Mouse (Mus musculus) neural tube, embryonic 14.5 days (tissue): ENCODE measurements around the gene Smg6. TPM values are rescaled to one million over a fixed set of nuclear protein-coding genes. Genes with fewer than 3 reads are reported as not detected.

Experiments used
- ATAC-seq: fragments of 200-750 bp; cut with Nextera tagmentation; 2 replicates; pipeline ENCODE4 v1.8.0; 2017; ENCODE audit warnings: low read depth, mild to moderate bottlenecking, moderate TSS enrichment, moderate library complexity
- H3K27ac ChIP-seq: fragments of 300-500 bp; sonication (generic); 2 replicates; pipeline ENCODE4 v1.5.1; 2014; ENCODE audit warnings: low read depth, mild to moderate bottlenecking, control low read depth, low read length, moderate library complexity, mixed read lengths
- H3K27me3 ChIP-seq: fragments of 300-500 bp; sonication (generic); 2 replicates; pipeline ENCODE4 v1.6.1; 2014; ENCODE audit warnings: low read length; ENCODE audit not compliant: control insufficient read depth, insufficient read depth
- H3K36me3 ChIP-seq: fragments of 300-500 bp; sonication (generic); 2 replicates; pipeline ENCODE4 v1.6.1; 2014; ENCODE audit warnings: low read length, mixed read lengths; ENCODE audit not compliant: control insufficient read depth, insufficient read depth
- H3K4me1 ChIP-seq: fragments of 300-500 bp; sonication (generic); 2 replicates; pipeline ENCODE4 v1.6.1; 2014; ENCODE audit warnings: low read length; ENCODE audit not compliant: control insufficient read depth, insufficient read depth
- H3K4me2 ChIP-seq: fragments of 300-500 bp; sonication (generic); 2 replicates; pipeline ENCODE4 v1.6.1; 2014; ENCODE audit warnings: mild to moderate bottlenecking, low read depth, low read length, control low read depth
- H3K4me3 ChIP-seq: fragments of 300-500 bp; sonication (generic); 2 replicates; pipeline ENCODE4 v1.5.1; 2014; ENCODE audit warnings: low read depth, low read length, control low read depth, mixed read lengths
- H3K9ac ChIP-seq: fragments of 300-500 bp; sonication (generic); replicated peaks from 2 replicates; pipeline ENCODE4 v1.6.1; 2014; ENCODE audit warnings: low read depth, mild to moderate bottlenecking, control low read depth, low read length, mixed read lengths
- H3K9me3 ChIP-seq: fragments of 300-500 bp; sonication (generic); 2 replicates; pipeline ENCODE4 v1.6.1; 2016; ENCODE audit warnings: low read length; ENCODE audit not compliant: control insufficient read depth
- WGBS: fragments of 180-500 bp; shearing (Covaris S2); extraction: QIAGEN DNeasy Blood & Tissue Kit; methylation state at CpG from one replicate; pipeline ENCODE4 v1.1.7; 2014; 5-methylcytosine and 5-hydroxymethylcytosine counted together
- polyA plus RNA-seq: library from polyadenylated mRNA; unstranded; fragments of >200 nt; fragmentation: Nextera tagmentation; extraction: Ambion mirVana; gene quantifications from 2 replicates; pipeline ENCODE4 v1.2.1, GENCODE M21; 2014

The Smg6 gene
- polyA plus RNA-seq, 1 experiment from 2014 or later = 13.7 TPM

DNA sequence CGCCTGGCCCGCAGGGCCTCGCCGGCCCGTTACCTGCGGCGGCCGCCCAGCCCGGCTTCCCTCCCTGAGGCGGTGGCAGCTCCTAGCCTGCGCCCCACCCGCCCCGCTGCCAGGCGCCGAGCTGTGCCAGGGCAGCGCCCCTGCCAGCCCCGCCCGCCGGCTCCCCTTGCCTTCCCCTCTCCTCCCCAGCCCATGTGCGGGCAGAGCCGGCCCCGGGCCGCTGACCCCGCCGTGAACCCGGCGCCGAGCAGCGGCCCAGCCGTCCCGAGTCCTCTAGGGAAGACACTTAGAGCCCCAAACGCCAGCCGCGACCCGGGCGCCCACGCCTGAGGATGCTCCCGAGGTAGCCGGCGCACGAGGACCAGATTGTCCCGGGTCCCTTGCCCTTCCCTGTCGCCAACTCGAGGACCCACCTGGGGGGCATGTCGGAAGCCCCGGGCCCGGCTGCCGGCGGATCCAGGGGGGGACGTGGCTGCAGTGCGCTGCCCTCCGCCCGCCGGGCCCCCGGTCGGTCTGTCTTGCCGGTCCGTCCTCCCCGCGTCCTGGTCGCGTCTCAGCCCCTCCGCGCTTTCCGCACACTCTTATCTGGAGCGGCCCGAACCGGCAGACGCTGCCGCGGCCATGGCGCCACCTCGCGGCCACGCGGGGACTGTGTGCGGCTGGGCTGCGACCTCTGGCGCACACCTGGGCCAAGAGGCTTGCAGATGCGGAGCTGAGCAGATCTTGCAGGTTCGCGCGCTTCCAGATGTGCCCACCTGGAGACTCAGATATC, 243.2 kb downstream of the Smg6 start:
- ATAC-seq = peak; percentile 29; the same call in 1 of the 2 replicates
- 0 out of 2 replicates have a peak overlapping the region, but pooled peaks have one; percentile 5 for H3K27ac ChIP-seq
- peaks cover 48% of the 10 kb centered on the region for H3K27me3 ChIP-seq
- H3K4me1 ChIP-seq = peaks cover 37% of the 10 kb centered on the region
- H3K9ac ChIP-seq = peak overlapping the region; percentile 52
- no peaks in the 10 kb centered on the region for H3K36me3 ChIP-seq
- H3K4me3 ChIP-seq = peak overlapping the region; percentile 45
- WGBS = under 1% methylated on average over 66 of the region's 83 CpGs
- no peaks in the 10 kb centered on the region for H3K9me3 ChIP-seq
- H3K4me2 ChIP-seq = peak overlapping the region; percentile 87

GRCm38 (mm10) chr11:75169405-75170080, 243.9 kb downstream of the Smg6 start, which contains the start of gene Hic1:
Hic1 (minus strand) TSS chr11:75169519.
- 0 out of 2 replicates have a peak within 1 kb of the TSS, but pooled peaks have one; percentile 5 for H3K27ac ChIP-seq
- H3K9me3 ChIP-seq = no peaks in the 10 kb centered on the region
- H3K27me3 ChIP-seq = peaks cover 41% of the 10 kb centered on the region
- no peaks in the 10 kb centered on the region for H3K36me3 ChIP-seq
- 7% methylated on average over 23 of the region's 23 CpGs for WGBS
- peak within 1 kb of the TSS; percentile 52 for H3K9ac ChIP-seq
- no peak for ATAC-seq
- peaks cover 41% of the 10 kb centered on the region for H3K4me1 ChIP-seq
- peak within 1 kb of the TSS; percentile 45 for H3K4me3 ChIP-seq
- H3K4me2 ChIP-seq = peak within 1 kb of the TSS; percentile 87

DNA sequence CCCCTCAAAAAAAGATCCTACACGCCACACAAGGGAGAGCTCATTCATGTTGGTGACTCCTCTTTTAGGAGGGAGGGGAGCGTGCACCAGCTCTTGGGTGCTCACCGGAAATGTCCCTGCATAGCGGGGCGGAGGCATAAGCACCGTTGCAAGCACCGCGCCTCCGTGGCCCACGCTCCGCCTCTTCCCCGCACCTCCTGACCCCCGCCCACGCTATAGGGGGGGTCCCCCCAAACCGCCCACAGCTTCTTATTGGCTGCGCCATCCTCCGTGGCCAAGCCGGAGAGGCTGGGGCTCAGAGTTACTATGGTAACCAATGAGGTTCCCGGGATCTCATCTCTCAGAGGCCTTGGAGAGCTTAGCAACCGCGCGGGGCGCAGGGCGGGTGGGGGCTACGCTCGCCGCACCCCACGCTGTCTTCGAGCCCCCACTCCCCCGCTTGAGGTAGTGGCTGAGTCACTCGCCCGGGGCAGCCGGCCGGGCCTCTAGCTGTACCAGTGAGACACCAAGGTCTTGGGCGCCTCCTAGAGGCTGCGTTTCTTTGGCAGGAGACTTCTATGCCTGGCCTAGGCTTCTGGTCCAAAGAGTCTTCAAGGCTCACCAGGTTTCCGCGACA, 244.6 kb downstream of the Smg6 start:
- H3K9ac ChIP-seq = peak overlapping the region; percentile 7
- no peaks in the 10 kb centered on the region for H3K36me3 ChIP-seq
- peak overlapping the region; percentile 87 for H3K4me2 ChIP-seq
- under 1% methylated on average over 36 of the region's 38 CpGs for WGBS
- peaks cover 41% of the 10 kb centered on the region for H3K4me1 ChIP-seq
- no peak overlapping the region for H3K27ac ChIP-seq
- peaks cover 34% of the 10 kb centered on the region for H3K27me3 ChIP-seq
- H3K9me3 ChIP-seq = no peaks in the 10 kb centered on the region
- ATAC-seq = peak; percentile 69
- H3K4me3 ChIP-seq = peak overlapping the region; percentile 45

GRCm38 (mm10) chr11:75171186-75171865, 245.7 kb downstream of the Smg6 start:
- Histone ChIP-seq H3K36me3 (no peaks in the 10 kb centered on the region), H3K9ac (no peak overlapping the region), H3K4me3 (peak overlapping the region; percentile 68; the same call in 1 of the 2 replicates), H3K4me1 (peaks cover 33% of the 10 kb centered on the region), H3K27me3 (peaks cover 25% of the 10 kb centered on the region), H3K9me3 (no peaks in the 10 kb centered on the region), H3K4me2 (peak overlapping the region; percentile 86; the same call in 1 of the 2 replicates), H3K27ac (no peak overlapping the region; the same call in 1 of the 2 replicates)
- no peak for ATAC-seq
- WGBS = 6% methylated on average over 17 of the region's 17 CpGs

- peak; percentile 4; the same call in 1 of the 2 replicates for ATAC-seq
- peak overlapping the region; percentile 86 for H3K4me2 ChIP-seq
- no peaks in the 10 kb centered on the region for H3K9me3 ChIP-seq
- H3K4me3 ChIP-seq = peak overlapping the region; percentile 68
- peaks cover 33% of the 10 kb centered on the region for H3K4me1 ChIP-seq
- WGBS = under 1% methylated on average over 71 of the region's 75 CpGs
- H3K9ac ChIP-seq = peak overlapping the region; percentile 64
- H3K27ac ChIP-seq = peak overlapping the region; percentile 87
- H3K27me3 ChIP-seq = peaks cover 20% of the 10 kb centered on the region
- H3K36me3 ChIP-seq = no peaks in the 10 kb centered on the region
Measured at GRCm38 (mm10) chr11:75172151-75173094, 246.8 kb downstream of the Smg6 start.

GRCm38 (mm10) chr11:75173095-75173798, 247.6 kb downstream of the Smg6 start:
- ATAC-seq = peak; percentile 52
- Histone ChIP-seq H3K9ac (peak overlapping the region; percentile 64), H3K27me3 (peaks cover 11% of the 10 kb centered on the region), H3K9me3 (no peaks in the 10 kb centered on the region), H3K4me3 (peak overlapping the region; percentile 68), H3K4me1 (peaks cover 37% of the 10 kb centered on the region), H3K27ac (peak overlapping the region; percentile 87), H3K4me2 (peak overlapping the region; percentile 86), H3K36me3 (no peaks in the 10 kb centered on the region)
- whole genome bisulfite sequencing = under 1% methylated on average over 62 of the region's 71 CpGs

- Histone ChIP-seq H3K27me3 (peaks cover 6% of the 10 kb centered on the region), H3K9me3 (no peaks in the 10 kb centered on the region), H3K27ac (peak overlapping the region; percentile 87), H3K4me3 (peak overlapping the region; percentile 68), H3K9ac (peak overlapping the region; percentile 17), H3K4me1 (peaks cover 32% of the 10 kb centered on the region; the same call in 1 of the 2 replicates), H3K36me3 (no peaks in the 10 kb centered on the region), H3K4me2 (peak overlapping the region; percentile 86)
- no peak for ATAC-seq
- WGBS = 2% methylated on average over 15 of the region's 15 CpGs
Measured at GRCm38 (mm10) chr11:75173799-75174165, 248.2 kb downstream of the Smg6 start.
